Comparison of ENCODE assay signal across 17 mouse cellular contexts in the genomic region with DNA sequence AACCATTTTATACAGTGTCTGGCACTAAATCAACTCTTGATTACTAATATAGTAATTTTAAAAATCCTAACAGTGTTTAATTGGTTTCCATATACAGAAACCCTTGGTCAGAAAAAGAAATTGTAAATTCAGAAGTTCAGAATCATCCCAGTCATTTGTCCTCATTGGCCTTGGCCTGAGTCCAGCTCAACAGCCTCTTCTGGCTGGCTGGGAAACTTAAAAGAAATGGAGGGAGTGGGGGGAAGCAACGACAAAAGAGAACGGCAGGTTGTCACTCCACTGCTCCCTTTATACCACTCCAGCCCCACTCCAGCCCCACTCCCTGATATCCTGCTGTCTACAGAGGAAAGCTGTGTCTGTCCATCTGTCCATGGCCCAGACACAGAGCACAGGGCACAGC. TPM values are rescaled to one million over a fixed set of nuclear protein-coding genes. Genes with fewer than 3 reads are reported as not detected.
DNase-seq lines count a peak whose midpoint lies in the region; ATAC-seq and TF ChIP-seq lines count a peak whose summit lies in the region.
"Had no signal": no experiment of that assay in that cellular context is flagged by ENCODE, and none has a peak within 500 bp of the region (broad histone marks: within the 10 kb centered on the region; RNA-seq: fewer than 3 reads in every experiment).

No protein-coding gene starts in this region.

- H3K9me3 ChIP-seq in lung, postnatal 0 days (ENCODE audit: low read length): no peaks in the 10 kb centered on the region
- H3K9me3 ChIP-seq: embryonic facial prominence, embryonic 12.5 days; midbrain, embryonic 12.5 days had no signal

- intact Hi-C loops in heart, postnatal 14 days (cut with DNase I): loop anchor here (5.0 kb wide), 2 partner anchors 106 to 201 kb away; a partner anchor contains a TSS
- intact Hi-C loops in heart, adult 2 months (cut with DNase I): loop anchor here (2.0 to 5.0 kb wide), 2 partner anchors 141 to 204 kb away; no protein-coding TSS in a partner anchor

- 69% methylated on average over 2 of the region's 2 CpGs for WGBS in heart, adult 2 months
- 44% methylated on average over 2 of the region's 2 CpGs for WGBS in lung, postnatal 0 days

- TF ChIP-seq POLR2A in heart, adult 2 months (IDR thresholded peaks at IDR 0.05; ENCODE audit: insufficient read depth, low read depth, low read length): no peak

- no peak for TF ChIP-seq CTCF in heart, adult 2 months (IDR thresholded peaks at IDR 0.05)
- no peak for TF ChIP-seq CTCF in lung, postnatal 0 days (IDR thresholded peaks at IDR 0.05)

- no peak overlapping the region for H3K4me2 ChIP-seq in lung, postnatal 0 days (replicated peaks; ENCODE audit: low read depth, low read length)
- H3K4me2 ChIP-seq: embryonic facial prominence, embryonic 12.5 days; heart, embryonic 11.5 days; midbrain, embryonic 12.5 days had no signal

- no peak for TF ChIP-seq EP300 in heart, adult 2 months (IDR thresholded peaks at IDR 0.05; ENCODE audit: insufficient read depth, low read depth, low read length)
- TF ChIP-seq EP300 in lung, postnatal 0 days (IDR thresholded peaks at IDR 0.05): no peak

- H3K4me3 ChIP-seq in heart, adult 2 months: no peak overlapping the region
- no peak overlapping the region for H3K4me3 ChIP-seq in lung, postnatal 0 days (ENCODE audit: low read depth, low read length)
- H3K4me3 ChIP-seq: embryonic facial prominence, embryonic 12.5 days; erythroblast, embryonic 14.5 days; gastrocnemius, adult 2 months; midbrain, embryonic 12.5 days had no signal

- H3K36me3 ChIP-seq in heart, adult 2 months (ENCODE audit: control insufficient read depth, insufficient read depth, low read length): no peaks in the 10 kb centered on the region
- 0 out of 2 replicates have a peak, but pooled peaks cover 8% of the 10 kb centered on the region for H3K36me3 ChIP-seq in lung, postnatal 0 days (ENCODE audit: insufficient read depth, low read length)

- no peaks in the 10 kb centered on the region for H3K79me2 ChIP-seq in heart, adult 2 months (replicated peaks; ENCODE audit: control insufficient read depth, insufficient read depth, low read length)

- H3K9ac ChIP-seq in heart, adult 2 months (ENCODE audit: low read depth, low read length): no peak overlapping the region
- H3K9ac ChIP-seq in lung, postnatal 0 days (replicated peaks; ENCODE audit: low read depth): no peak overlapping the region
- H3K9ac ChIP-seq: embryonic facial prominence, embryonic 12.5 days; liver, embryonic 14.5 days; midbrain, embryonic 12.5 days had no signal

- peak; percentile 6 to 7 for DNase-seq in heart, postnatal 14 days
- no peak for DNase-seq in heart, adult 2 months
- DNase-seq in lung, postnatal 0 days (ENCODE audit: low spot score): peak; percentile 12
- no peak for DNase-seq in lung, postnatal 36 days
- peak; percentile 59 for DNase-seq in testis, postnatal 10 days (ENCODE audit: low spot score)
- DNase-seq in testis, postnatal 14 days (ENCODE audit: low spot score): no peak
- no peak for DNase-seq in spleen, postnatal 36 days (ENCODE audit: low spot score in 2 of 2)
- DNase-seq: cerebellum, adult 9-11 months; gastrocnemius, adult 2 months; kidney, adult 11 months had no signal

- no peak for ATAC-seq in lung, postnatal 0 days

- H3K4me1 ChIP-seq in heart, adult 2 months (ENCODE audit: control insufficient read depth, insufficient read depth, low read length): no peaks in the 10 kb centered on the region
- H3K4me1 ChIP-seq in lung, postnatal 0 days (ENCODE audit: insufficient read depth, low read depth, low read length): no peaks in the 10 kb centered on the region
- H3K4me1 ChIP-seq: embryonic facial prominence, embryonic 12.5 days had no signal

- H3K27me3 ChIP-seq in heart, adult 2 months (ENCODE audit: control insufficient read depth, insufficient read depth, low read length): no peaks in the 10 kb centered on the region
- no peaks in the 10 kb centered on the region for H3K27me3 ChIP-seq in lung, postnatal 0 days (replicated peaks; ENCODE audit: insufficient read depth, low read length)
- H3K27me3 ChIP-seq: embryonic facial prominence, embryonic 12.5 days; midbrain, embryonic 12.5 days had no signal

- no peak overlapping the region for H3K27ac ChIP-seq in heart, adult 2 months
- H3K27ac ChIP-seq in lung, postnatal 0 days (ENCODE audit: low read length): no peak overlapping the region
- H3K27ac ChIP-seq: embryonic facial prominence, embryonic 12.5 days; gastrocnemius, adult 2 months; liver, embryonic 14.5 days; macrophage; midbrain, embryonic 12.5 days had no signal

RNA-seq across cellular contexts. Expression of a gene that starts 15.8 kb away (rescaled TPM):
- total RNA-seq in heart, postnatal 14 days (2021): 10 to 100 TPM; 48.1 to 53.0 TPM
- 10 to 100 TPM; 43.1 to 46.0 TPM for total RNA-seq in heart, adult 2 months (2021)
- 66.7 and 89.0 TPM in 2 replicates for polyA plus RNA-seq in heart, adult 2 months (2012; rRNA removed)
- 48.3 and 51.7 TPM in 2 replicates for polyA plus RNA-seq in lung, postnatal 0 days (2015; fragmentation: Nextera tagmentation; extraction: Ambion mirVana)

RNA-seq across cellular contexts. Expression of a gene that starts 16.6 kb away (rescaled TPM):
- 10 to 100 TPM; 11.5 to 11.9 TPM for total RNA-seq in heart, postnatal 14 days (2021)
- 1 to 10 TPM; 9.4 to 9.7 TPM for total RNA-seq in heart, adult 2 months (2021)
- polyA plus RNA-seq in heart, adult 2 months (2012; rRNA removed): 9.8 and 18.9 TPM in 2 replicates
- polyA plus RNA-seq in lung, postnatal 0 days (2015; fragmentation: Nextera tagmentation; extraction: Ambion mirVana): 9.5 and 10.5 TPM in 2 replicates

RNA-seq across cellular contexts. Expression of a gene that starts 28.8 kb away (rescaled TPM):
- not detected for total RNA-seq in heart, postnatal 14 days (2021)
- total RNA-seq in heart, adult 2 months (2021): not detected
- polyA plus RNA-seq in heart, adult 2 months (2012; rRNA removed): 0.14 and 0.26 TPM in 2 replicates
- polyA plus RNA-seq in lung, postnatal 0 days (2015; fragmentation: Nextera tagmentation; extraction: Ambion mirVana): 3.0 and 3.9 TPM in 2 replicates
- total RNA-seq: heart, postnatal 25 days had no signal
- polyA plus RNA-seq: erythroblast, embryonic 14.5 days had no signal

Comparison
In these comparisons a context has a peak if more than half of its experiments do, and no peak if none do; other contexts are left out.
1. DNase-seq: peak in heart, postnatal 14 days (2 of 2), lung, postnatal 0 days (single experiment) and testis, postnatal 10 days (single experiment); none in heart, adult 2 months (0 of 2), lung, postnatal 36 days (single experiment), testis, postnatal 14 days (single experiment) and spleen, postnatal 36 days (0 of 2).